Mouse (Mus musculus) kidney, postnatal 0 days (tissue): ENCODE data around the gene BC035044. TPM values are rescaled to one million over a fixed set of nuclear protein-coding genes. Genes with fewer than 3 reads are reported as not detected.

Source experiments
- ATAC-seq: fragments of 200-750 bp; cut with Nextera tagmentation; replicated peaks from 2 replicates; pipeline ENCODE4 v1.8.0; 2017; ENCODE audit warnings: low read depth, moderate number of reproducible peaks, moderate TSS enrichment, moderate library complexity; ENCODE audit not compliant: low FRiP score
- DNase-seq: peaks from one replicate; pipeline ENCODE4 v3.0.0-alpha.2; 2016; ENCODE audit warnings: low spot score
- H3K27ac ChIP-seq: fragments of 300-500 bp; sonication (generic); 2 replicates; pipeline ENCODE4 v1.5.1; 2014; ENCODE audit warnings: mild to moderate bottlenecking
- H3K27me3 ChIP-seq: fragments of 300-500 bp; sonication (generic); 2 replicates; pipeline ENCODE4 v1.6.1; 2014; ENCODE audit warnings: low read length, mixed read lengths; ENCODE audit not compliant: insufficient read depth
- H3K36me3 ChIP-seq: fragments of 300-500 bp; sonication (generic); 2 replicates; pipeline ENCODE4 v1.6.1; 2014; ENCODE audit warnings: low read length, mixed read lengths; ENCODE audit not compliant: insufficient read depth
- H3K4me1 ChIP-seq: fragments of 300-500 bp; sonication (generic); replicated peaks from 2 replicates; pipeline ENCODE4 v1.6.1; 2014; ENCODE audit warnings: antibody characterized with exemption, low read length, mixed read lengths; ENCODE audit not compliant: insufficient read depth
- H3K4me2 ChIP-seq: fragments of 300-500 bp; sonication (generic); 2 replicates; pipeline ENCODE4 v1.6.1; 2014; ENCODE audit warnings: mild to moderate bottlenecking, low read length, moderate library complexity, mixed read lengths
- H3K4me3 ChIP-seq: fragments of 300-500 bp; sonication (generic); replicated peaks from 2 replicates; pipeline ENCODE4 v1.5.1; 2014; ENCODE audit warnings: low read depth, low read length
- H3K9ac ChIP-seq: fragments of 300-500 bp; sonication (generic); 2 replicates; pipeline ENCODE4 v1.6.1; 2014; ENCODE audit warnings: low read depth, low read length
- H3K9me3 ChIP-seq: fragments of 300-500 bp; sonication (generic); replicated peaks from 2 replicates; pipeline ENCODE4 v1.6.1; 2016; ENCODE audit warnings: low read length, inconsistent platforms, mixed read lengths
- CTCF ChIP-seq: IDR thresholded peaks from 2 replicates; pipeline ENCODE4 v1.5.1; 2016; ENCODE audit warnings: antibody characterized with exemption, low read depth, mild to moderate bottlenecking, moderate library complexity
- WGBS: fragments of 180-500 bp; shearing (Covaris S2); extraction: QIAGEN DNeasy Blood & Tissue Kit; methylation state at CpG from one replicate; pipeline ENCODE4 v1.1.7; 2014; 5-methylcytosine and 5-hydroxymethylcytosine counted together
- polyA plus RNA-seq: library from polyadenylated mRNA; unstranded; fragments of >200 nt; fragmentation: Nextera tagmentation; extraction: Ambion mirVana; gene quantifications from 2 replicates; pipeline ENCODE4 v1.2.1, GENCODE M21; 2015

The BC035044 gene
- polyA plus RNA-seq, 1 experiment from 2014 or later: 0.51 TPM

DNA sequence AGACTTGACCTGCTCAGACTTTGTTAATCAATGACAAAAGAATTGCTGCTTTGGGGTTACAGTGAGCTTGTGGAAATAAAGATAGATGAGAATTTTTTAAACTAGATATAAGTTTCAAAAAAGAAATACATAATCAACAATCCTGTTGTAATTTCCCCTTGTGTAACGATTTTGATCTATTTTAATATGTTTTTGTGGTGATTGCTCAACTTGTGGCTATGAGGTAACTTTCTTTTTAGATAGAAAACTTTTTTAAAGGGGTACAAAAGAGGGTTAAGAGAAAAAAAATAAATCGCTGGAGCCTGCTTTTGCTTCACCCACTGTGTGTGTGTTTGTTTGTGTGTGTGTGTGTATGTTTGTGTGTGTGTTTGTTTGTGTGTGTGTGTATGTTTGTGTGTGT lies 39.8 kb downstream of the BC035044 start:
- Histone ChIP-seq H3K4me3 (no peak overlapping the region), H3K9ac (no peak overlapping the region), H3K36me3 (no peaks in the 10 kb centered on the region), H3K9me3 (no peaks in the 10 kb centered on the region), H3K27me3 (no peaks in the 10 kb centered on the region), H3K4me1 (no peaks in the 10 kb centered on the region; the same call in 1 of the 2 replicates), H3K4me2 (no peak overlapping the region), H3K27ac (no peak overlapping the region)
- no peak for ATAC-seq
- DNase-seq: no peak
- WGBS: 80% methylated on average over 2 of the region's 2 CpGs
- TF ChIP-seq CTCF: no peak

GRCm38 (mm10) chr6:128850671-128851070 lies 40.3 kb downstream of the BC035044 start:
- H3K4me1 ChIP-seq: no peaks in the 10 kb centered on the region; the same call in 1 of the 2 replicates
- WGBS: 56% methylated on average over 2 of the region's 2 CpGs
- no peak overlapping the region for H3K4me2 ChIP-seq
- no peaks in the 10 kb centered on the region for H3K36me3 ChIP-seq
- no peaks in the 10 kb centered on the region for H3K27me3 ChIP-seq
- H3K4me3 ChIP-seq: no peak overlapping the region
- no peak overlapping the region for H3K27ac ChIP-seq
- no peak for TF ChIP-seq CTCF
- no peak overlapping the region for H3K9ac ChIP-seq
- ATAC-seq: no peak
- DNase-seq: no peak
- H3K9me3 ChIP-seq: no peaks in the 10 kb centered on the region

- H3K9ac ChIP-seq: no peak overlapping the region
- 50% methylated on average over 2 of the region's 2 CpGs for WGBS
- no peak overlapping the region for H3K4me3 ChIP-seq
- no peaks in the 10 kb centered on the region for H3K27me3 ChIP-seq
- H3K4me1 ChIP-seq: no peaks in the 10 kb centered on the region
- DNase-seq: peak; percentile 75
- ATAC-seq: no peak
- H3K9me3 ChIP-seq: no peaks in the 10 kb centered on the region
- no peaks in the 10 kb centered on the region for H3K36me3 ChIP-seq
- TF ChIP-seq CTCF: peak; percentile 82
- H3K27ac ChIP-seq: no peak overlapping the region
- no peak overlapping the region for H3K4me2 ChIP-seq
Measured at GRCm38 (mm10) chr6:128849902-128850301, 41.0 kb downstream of the BC035044 start.

DNA sequence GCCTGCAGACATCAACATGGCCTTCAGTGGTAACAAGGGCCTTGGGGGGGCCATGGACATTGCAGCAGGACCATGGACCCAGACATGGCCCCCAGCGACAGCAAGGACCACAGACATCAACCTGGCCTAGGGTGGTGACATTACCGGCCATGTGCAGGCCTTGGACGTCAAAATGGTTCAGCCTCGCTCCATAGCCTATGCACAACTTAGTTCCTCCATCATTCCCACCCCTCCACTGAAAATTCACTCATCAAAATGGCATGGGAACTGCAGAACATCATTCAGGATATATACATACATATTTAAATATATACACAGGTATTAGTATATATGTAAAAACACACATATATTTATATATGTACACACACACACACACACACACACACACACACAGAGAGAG lies 43.5 kb downstream of the BC035044 start:
- no peak for TF ChIP-seq CTCF
- WGBS: 99% methylated on average over 4 of the region's 4 CpGs
- no peak overlapping the region for H3K27ac ChIP-seq
- H3K4me1 ChIP-seq: no peaks in the 10 kb centered on the region
- H3K4me3 ChIP-seq: no peak overlapping the region
- H3K9me3 ChIP-seq: no peaks in the 10 kb centered on the region
- no peaks in the 10 kb centered on the region for H3K27me3 ChIP-seq
- DNase-seq (no peak), ATAC-seq (no peak)
- no peak overlapping the region for H3K9ac ChIP-seq
- H3K36me3 ChIP-seq: no peaks in the 10 kb centered on the region
- no peak overlapping the region for H3K4me2 ChIP-seq

DNA sequence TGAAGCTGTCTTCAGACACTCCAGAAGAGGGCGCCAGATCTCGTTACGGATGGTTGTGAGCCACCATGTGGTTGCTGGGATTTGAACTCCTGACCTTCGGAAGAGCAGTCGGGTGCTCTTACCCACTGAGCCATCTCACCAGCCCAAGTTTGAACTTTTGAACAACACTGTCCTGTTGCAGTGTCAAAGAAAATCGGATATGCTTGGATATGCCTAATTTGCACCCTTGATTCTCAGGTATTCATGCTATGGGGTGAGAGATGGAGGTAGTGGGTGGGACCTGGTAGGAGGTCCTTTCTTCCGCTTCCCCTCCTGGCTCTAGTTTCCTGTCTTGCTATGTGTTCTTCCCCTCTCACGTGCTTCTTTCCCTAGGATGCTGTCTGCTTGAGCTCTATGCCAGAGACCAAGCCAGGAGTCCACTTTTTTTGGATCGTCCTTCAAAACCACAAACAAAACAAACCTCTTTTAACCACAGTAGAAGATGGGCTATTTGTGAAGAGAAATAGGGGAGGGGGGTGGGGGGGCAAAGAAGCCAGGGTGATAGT lies 44.9 kb downstream of the BC035044 start:
- TF ChIP-seq CTCF: 0 out of 2 replicates have a peak, but pooled peaks have one; percentile 23
- Histone ChIP-seq H3K4me1 (no peaks in the 10 kb centered on the region), H3K4me2 (no peak overlapping the region), H3K9ac (no peak overlapping the region), H3K4me3 (no peak overlapping the region), H3K9me3 (no peaks in the 10 kb centered on the region), H3K27ac (no peak overlapping the region), H3K27me3 (no peaks in the 10 kb centered on the region), H3K36me3 (no peaks in the 10 kb centered on the region)
- ATAC-seq: no peak
- 70% methylated on average over 6 of the region's 9 CpGs for WGBS
- no peak for DNase-seq

GRCm38 (mm10) chr6:128845319-128845979 lies 45.5 kb downstream of the BC035044 start:
- Histone ChIP-seq H3K4me1 (no peaks in the 10 kb centered on the region), H3K9ac (no peak overlapping the region), H3K36me3 (no peaks in the 10 kb centered on the region), H3K9me3 (no peaks in the 10 kb centered on the region), H3K27ac (no peak overlapping the region), H3K27me3 (no peaks in the 10 kb centered on the region), H3K4me3 (no peak overlapping the region), H3K4me2 (no peak overlapping the region)
- WGBS: 42% methylated on average over 7 of the region's 7 CpGs
- peak; percentile 26; the same call in 1 of the 2 replicates for ATAC-seq
- TF ChIP-seq CTCF: peak; percentile 99
- DNase-seq: peak; percentile 93
